Mouse (Mus musculus) liver, embryonic 14.5 days (tissue): Measurements from ENCODE around the gene Ngrn. TPM values are rescaled to one million over a fixed set of nuclear protein-coding genes. Genes with fewer than 3 reads are reported as not detected.

Experiments used
- ATAC-seq: fragments of 200-750 bp; cut with Nextera tagmentation; 2 replicates; pipeline ENCODE4 v1.8.0; 2017; ENCODE audit warnings: moderate number of reproducible peaks, mild to moderate bottlenecking, moderate library complexity; ENCODE audit not compliant: insufficient read depth
- DNase-seq, 3 experiments: peaks; one replicate each; pipeline ENCODE4 v3.0.0-alpha.2; 2012 to 2013; ENCODE audit warnings: low read depth in 3 of 3, low spot score in 3 of 3
- H3K27ac ChIP-seq: fragments of 300-500 bp; sonication (generic); 2 replicates; pipeline ENCODE4 v1.5.1; 2014; ENCODE audit warnings: moderate library complexity, mild to moderate bottlenecking, control low read depth, inconsistent platforms
- H3K27me3 ChIP-seq: fragments of 300-500 bp; sonication (generic); 2 replicates; pipeline ENCODE4 v1.6.1; 2014; ENCODE audit warnings: mild to moderate bottlenecking, low read length, moderate library complexity; ENCODE audit not compliant: control insufficient read depth, insufficient read depth
- H3K36me3 ChIP-seq: fragments of 300-500 bp; sonication (generic); replicated peaks from 2 replicates; pipeline ENCODE4 v1.6.1; 2014; ENCODE audit warnings: low read depth; ENCODE audit not compliant: control insufficient read depth, insufficient read depth
- H3K4me1 ChIP-seq, 2 experiments: fragments of 200-500 bp in 1 of 2; fragments of 300-500 bp in 1 of 2; sonication (generic) in 1 of 2; replicated peaks; 2 replicates each; pipeline ENCODE4 v1.6.1; 2012 to 2014; ENCODE audit warnings: antibody characterized with exemption in 1 of 2, inconsistent platforms in 1 of 2, low read length in 1 of 2; ENCODE audit not compliant: control insufficient read depth in 2 of 2, insufficient read depth in 2 of 2
- H3K4me2 ChIP-seq: fragments of 300-500 bp; sonication (generic); 2 replicates; pipeline ENCODE4 v1.6.1; 2014; ENCODE audit warnings: low read depth, mild to moderate bottlenecking, control low read depth, moderate library complexity
- H3K4me3 ChIP-seq, 2 experiments: fragments of 200-500 bp in 1 of 2; fragments of 300-500 bp in 1 of 2; sonication (generic) in 1 of 2; 2 replicates each; pipeline ENCODE4 v1.5.1; 2012 to 2014; ENCODE audit warnings: low read depth in 2 of 2, low read length in 2 of 2, mild to moderate bottlenecking in 2 of 2, control low read depth in 1 of 2, inconsistent platforms in 1 of 2, moderate library complexity in 1 of 2; ENCODE audit not compliant: insufficient read depth in 1 of 2
- H3K9ac ChIP-seq: fragments of 300-500 bp; sonication (generic); replicated peaks from 2 replicates; pipeline ENCODE4 v1.6.1; 2014; ENCODE audit warnings: mild to moderate bottlenecking, control low read depth, moderate library complexity
- H3K9me3 ChIP-seq: fragments of 300-500 bp; sonication (generic); 2 replicates; pipeline ENCODE4 v1.6.1; 2016; ENCODE audit warnings: low read length, mixed read lengths; ENCODE audit not compliant: control insufficient read depth
- CTCF ChIP-seq: IDR thresholded peaks from 2 replicates; pipeline ENCODE4 v1.5.1; 2016; ENCODE audit warnings: antibody characterized with exemption, low read depth, control low read depth
- EP300 ChIP-seq: IDR thresholded peaks from 2 replicates; pipeline ENCODE4 v1.6.1; 2016; ENCODE audit warnings: antibody characterized with exemption, low read depth
- WGBS: fragments of 180-500 bp; shearing (Covaris S2); extraction: QIAGEN DNeasy Blood & Tissue Kit; methylation state at CpG from one replicate; pipeline ENCODE4 v1.1.7; 2014; ENCODE audit not compliant: insufficient replicate concordance; 5-methylcytosine and 5-hydroxymethylcytosine counted together
- polyA plus RNA-seq, 2 experiments: library from polyadenylated mRNA; depleted of rRNA in 1 of 2; stranded (reverse) in 1 of 2; unstranded in 1 of 2; fragments of >200 nt; fragmentation: Nextera tagmentation in 1 of 2; extraction: Ambion mirVana in 1 of 2; gene quantifications; 2 replicates each; pipeline versions ENCODE4 v1.2.1 to v1.2.3; 2012 to 2014

The Ngrn gene
- polyA plus RNA-seq, 2 experiments = 21.4 to 26.7 TPM

DNA sequence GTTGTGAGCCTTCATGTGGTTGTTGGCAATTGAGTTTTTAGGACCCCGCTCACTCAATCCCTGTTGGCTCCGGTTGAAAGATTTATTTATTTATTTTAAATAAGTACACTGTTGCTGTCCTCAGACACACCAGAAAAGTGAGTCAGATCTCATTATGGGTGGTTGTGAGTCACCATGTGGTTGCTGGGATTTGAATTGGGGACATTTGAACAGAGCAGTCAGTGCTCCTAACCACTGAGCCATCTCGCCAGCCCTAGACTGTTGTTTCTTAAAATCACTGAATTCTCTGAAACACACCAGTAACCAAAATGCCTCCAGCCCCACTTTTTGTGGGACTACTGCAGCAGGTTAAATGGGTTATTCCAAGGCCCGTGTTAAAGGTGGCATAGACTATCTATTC, 37.7 kb downstream of the Ngrn start:
- ATAC-seq (no peak), DNase-seq (no peak)
- peaks cover 4 to 14% of the 10 kb centered on the region in 2 experiments for H3K4me1 ChIP-seq
- no peak overlapping the region for H3K27ac ChIP-seq
- peaks cover 68% of the 10 kb centered on the region for H3K36me3 ChIP-seq
- 88% methylated on average over 4 of the region's 4 CpGs for WGBS
- no peak overlapping the region for H3K4me2 ChIP-seq
- TF ChIP-seq EP300 = no peak
- TF ChIP-seq CTCF = no peak
- no peak overlapping the region for H3K9ac ChIP-seq
- H3K4me3 ChIP-seq = no peak overlapping the region
- H3K27me3 ChIP-seq = no peaks in the 10 kb centered on the region
- no peaks in the 10 kb centered on the region for H3K9me3 ChIP-seq

GRCm38 (mm10) chr7:80299568-80299967, 38.6 kb downstream of the Ngrn start:
- DNase-seq = no peak
- ATAC-seq = no peak
- TF ChIP-seq CTCF = no peak
- TF ChIP-seq EP300 = no peak
- Histone ChIP-seq H3K27ac (no peak overlapping the region), H3K36me3 (peaks cover 76% of the 10 kb centered on the region), H3K27me3 (no peaks in the 10 kb centered on the region), H3K9ac (no peak overlapping the region), H3K4me2 (no peak overlapping the region), H3K4me3 (no peak overlapping the region), H3K9me3 (no peaks in the 10 kb centered on the region), H3K4me1 (peaks cover 3 to 12% of the 10 kb centered on the region in 2 experiments)
- WGBS = 78% methylated on average over 3 of the region's 3 CpGs

- Histone ChIP-seq H3K27me3 (no peaks in the 10 kb centered on the region), H3K27ac (no peak overlapping the region), H3K9ac (no peak overlapping the region), H3K4me2 (no peak overlapping the region), H3K4me3 (no peak overlapping the region), H3K9me3 (no peaks in the 10 kb centered on the region), H3K36me3 (peaks cover 91% of the 10 kb centered on the region), H3K4me1 (peaks cover 3 to 7% of the 10 kb centered on the region in 2 experiments)
- ATAC-seq (no peak), DNase-seq (no peak)
- TF ChIP-seq EP300 = no peak
- TF ChIP-seq CTCF = peak; percentile 54
- WGBS = 83% methylated on average over 2 of the region's 2 CpGs
Observed at GRCm38 (mm10) chr7:80301522-80301921, 40.5 kb downstream of the Ngrn start.

DNA sequence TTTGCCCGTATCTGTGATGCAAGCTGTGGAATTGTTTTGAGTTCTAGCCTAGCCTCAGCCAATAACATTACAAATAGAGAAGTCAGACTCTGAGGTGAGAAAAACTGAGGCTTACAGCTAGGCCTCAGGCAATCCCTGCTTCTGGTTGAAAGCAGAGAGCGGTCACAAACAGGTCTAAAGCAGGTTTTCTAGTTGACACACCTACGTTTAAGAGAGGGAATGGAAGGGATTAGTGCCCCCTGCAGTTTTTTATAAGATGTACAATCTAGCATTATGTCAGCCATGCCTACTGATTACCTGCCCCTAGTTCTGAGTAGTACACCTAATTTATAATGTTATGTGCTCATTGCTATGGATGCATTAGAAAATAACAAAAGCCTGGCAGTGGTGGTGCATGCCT, 46.8 kb downstream of the Ngrn start:
- DNase-seq = no peak
- Histone ChIP-seq H3K9me3 (no peaks in the 10 kb centered on the region), H3K4me2 (no peak overlapping the region), H3K4me3 (no peak overlapping the region), H3K36me3 (peaks cover 100% of the 10 kb centered on the region), H3K27me3 (no peaks in the 10 kb centered on the region), H3K9ac (no peak overlapping the region), H3K27ac (no peak overlapping the region), H3K4me1 (no peaks in the 10 kb centered on the region)
- WGBS = 91% methylated on average over 3 of the region's 3 CpGs
- no peak for ATAC-seq
- TF ChIP-seq CTCF (no peak), EP300 (no peak)

DNA sequence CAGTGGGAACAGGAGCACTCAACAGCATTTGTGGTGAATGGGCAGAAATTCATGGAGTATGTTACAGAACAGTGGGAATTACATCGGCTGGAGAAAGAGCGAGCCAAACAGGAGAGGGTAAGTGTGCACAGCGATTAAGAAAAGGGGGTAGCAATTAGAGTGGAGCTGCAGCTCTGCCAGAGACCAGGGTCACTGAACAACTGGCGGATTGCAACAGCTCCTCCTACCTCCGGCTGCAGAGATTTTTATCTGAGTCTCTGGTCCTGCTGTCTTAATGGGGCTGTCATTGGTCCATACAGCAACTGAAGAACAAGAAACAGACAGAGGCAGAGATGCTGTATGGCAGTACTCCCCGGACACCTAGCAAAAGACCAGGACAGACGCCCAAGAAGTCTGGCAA, 49.8 kb downstream of the Ngrn start:
- Histone ChIP-seq H3K4me3 (no peak overlapping the region), H3K36me3 (peaks cover 100% of the 10 kb centered on the region), H3K27me3 (no peaks in the 10 kb centered on the region), H3K9ac (no peak overlapping the region), H3K4me2 (no peak overlapping the region), H3K9me3 (no peaks in the 10 kb centered on the region), H3K4me1 (no peaks in the 10 kb centered on the region), H3K27ac (no peak overlapping the region)
- no peak for DNase-seq
- ATAC-seq = no peak
- no peak for TF ChIP-seq EP300
- TF ChIP-seq CTCF = no peak
- WGBS = 78% methylated on average over 7 of the region's 7 CpGs

Other genes starting within 250 kb of the Ngrn start
- 5.9 and 6.5 TPM in 2 replicates for gene Zfp710, start 236.4 kb upstream of the Ngrn start, polyA plus RNA-seq (2012; rRNA removed)
- 3.7 and 4.0 TPM in 2 replicates for gene Zfp710, start 236.4 kb upstream of the Ngrn start, polyA plus RNA-seq (2014; fragmentation: Nextera tagmentation; extraction: Ambion mirVana)
- gene Idh2, start 145.8 kb upstream of the Ngrn start, polyA plus RNA-seq (2012; rRNA removed) = 83.7 and 88.2 TPM in 2 replicates
- gene Idh2, start 145.8 kb upstream of the Ngrn start, polyA plus RNA-seq (2014; fragmentation: Nextera tagmentation; extraction: Ambion mirVana) = 128 and 132 TPM in 2 replicates
- gene Sema4b, start 74.4 kb upstream of the Ngrn start, polyA plus RNA-seq (2012; rRNA removed) = 6.1 and 6.4 TPM in 2 replicates
- 8.5 and 9.9 TPM in 2 replicates for gene Sema4b, start 74.4 kb upstream of the Ngrn start, polyA plus RNA-seq (2014; fragmentation: Nextera tagmentation; extraction: Ambion mirVana)
- gene Cib1, start 28.4 kb upstream of the Ngrn start, polyA plus RNA-seq (2012; rRNA removed) = 43.1 and 45.9 TPM in 2 replicates
- gene Cib1, start 28.4 kb upstream of the Ngrn start, polyA plus RNA-seq (2014; fragmentation: Nextera tagmentation; extraction: Ambion mirVana) = 90.6 and 94.2 TPM in 2 replicates
- gene Gdpgp1, start 28.4 kb upstream of the Ngrn start, polyA plus RNA-seq (2012; rRNA removed) = 1.3 TPM in 2 replicates
- 1.1 and 1.2 TPM in 2 replicates for gene Gdpgp1, start 28.4 kb upstream of the Ngrn start, polyA plus RNA-seq (2014; fragmentation: Nextera tagmentation; extraction: Ambion mirVana)
- gene Ttll13, start 14.8 kb upstream of the Ngrn start, polyA plus RNA-seq (2012; rRNA removed) = 0.11 and 0.23 TPM in 2 replicates
- gene Ttll13, start 14.8 kb upstream of the Ngrn start, polyA plus RNA-seq (2014; fragmentation: Nextera tagmentation; extraction: Ambion mirVana) = 0.18 and 0.20 TPM in 2 replicates
- 5.3 and 6.7 TPM in 2 replicates for gene Vps33b, start 8.4 kb downstream of the Ngrn start, polyA plus RNA-seq (2012; rRNA removed)
- 3.6 and 4.2 TPM in 2 replicates for gene Vps33b, start 8.4 kb downstream of the Ngrn start, polyA plus RNA-seq (2014; fragmentation: Nextera tagmentation; extraction: Ambion mirVana)
- gene Prc1, start 33.2 kb downstream of the Ngrn start, polyA plus RNA-seq (2012; rRNA removed) = 61.6 and 76.5 TPM in 2 replicates
- 131 TPM in 2 replicates for gene Prc1, start 33.2 kb downstream of the Ngrn start, polyA plus RNA-seq (2014; fragmentation: Nextera tagmentation; extraction: Ambion mirVana)
- gene Rccd1, start 63.2 kb downstream of the Ngrn start, polyA plus RNA-seq (2012; rRNA removed) = 4.4 and 6.6 TPM in 2 replicates
- 1.6 and 2.8 TPM in 2 replicates for gene Rccd1, start 63.2 kb downstream of the Ngrn start, polyA plus RNA-seq (2014; fragmentation: Nextera tagmentation; extraction: Ambion mirVana)
- 3.8 and 7.1 TPM in 2 replicates for gene Unc45a, start 79.8 kb downstream of the Ngrn start, polyA plus RNA-seq (2012; rRNA removed)
- 5.6 and 7.3 TPM in 2 replicates for gene Unc45a, start 79.8 kb downstream of the Ngrn start, polyA plus RNA-seq (2014; fragmentation: Nextera tagmentation; extraction: Ambion mirVana)
- gene Hddc3, start 81.9 kb downstream of the Ngrn start, polyA plus RNA-seq (2012; rRNA removed) = 5.0 and 5.3 TPM in 2 replicates
- 2.8 and 4.6 TPM in 2 replicates for gene Hddc3, start 81.9 kb downstream of the Ngrn start, polyA plus RNA-seq (2014; fragmentation: Nextera tagmentation; extraction: Ambion mirVana)
- 4.9 TPM in 2 replicates for gene Man2a2, start 110.2 kb downstream of the Ngrn start, polyA plus RNA-seq (2012; rRNA removed)
- gene Man2a2, start 110.2 kb downstream of the Ngrn start, polyA plus RNA-seq (2014; fragmentation: Nextera tagmentation; extraction: Ambion mirVana) = 1.5 and 1.7 TPM in 2 replicates
- gene Fes, start 126.7 kb downstream of the Ngrn start, polyA plus RNA-seq (2012; rRNA removed) = 9.8 and 11.9 TPM in 2 replicates
- 9.0 and 10.1 TPM in 2 replicates for gene Fes, start 126.7 kb downstream of the Ngrn start, polyA plus RNA-seq (2014; fragmentation: Nextera tagmentation; extraction: Ambion mirVana)
- gene Furin, start 144.2 kb downstream of the Ngrn start, polyA plus RNA-seq (2012; rRNA removed) = 6.0 and 6.7 TPM in 2 replicates
- 3.8 and 4.5 TPM in 2 replicates for gene Furin, start 144.2 kb downstream of the Ngrn start, polyA plus RNA-seq (2014; fragmentation: Nextera tagmentation; extraction: Ambion mirVana)